Mouse (Mus musculus): Measurements from ENCODE around the gene Ltb4r1. TPM values are rescaled to one million over a fixed set of nuclear protein-coding genes. Genes with fewer than 3 reads are reported as not detected.
A peak's percentile ranks its signal among the peaks of the same experiment; 100 is the strongest.

The Ltb4r1 gene
- total RNA-seq, 2 experiments from 2014 or later: not detected

- no peak for TF ChIP-seq CTCF (conservative IDR thresholded peaks at IDR 0.05)
- DNase-seq (ENCODE audit: low spot score in 2 of 2): no peak
- peak within 1 kb of the TSS; percentile 65 for H3K4me3 ChIP-seq
- H3K27ac ChIP-seq: peak within 1 kb of the TSS; percentile 72
Measured at GRCm38 (mm10) chr14:55761163-55761562, 4.6 kb upstream of the Ltb4r1 start, which contains the start of gene Ltb4r2. Ltb4r2 (plus strand) TSS chr14:55761428.

DNA sequence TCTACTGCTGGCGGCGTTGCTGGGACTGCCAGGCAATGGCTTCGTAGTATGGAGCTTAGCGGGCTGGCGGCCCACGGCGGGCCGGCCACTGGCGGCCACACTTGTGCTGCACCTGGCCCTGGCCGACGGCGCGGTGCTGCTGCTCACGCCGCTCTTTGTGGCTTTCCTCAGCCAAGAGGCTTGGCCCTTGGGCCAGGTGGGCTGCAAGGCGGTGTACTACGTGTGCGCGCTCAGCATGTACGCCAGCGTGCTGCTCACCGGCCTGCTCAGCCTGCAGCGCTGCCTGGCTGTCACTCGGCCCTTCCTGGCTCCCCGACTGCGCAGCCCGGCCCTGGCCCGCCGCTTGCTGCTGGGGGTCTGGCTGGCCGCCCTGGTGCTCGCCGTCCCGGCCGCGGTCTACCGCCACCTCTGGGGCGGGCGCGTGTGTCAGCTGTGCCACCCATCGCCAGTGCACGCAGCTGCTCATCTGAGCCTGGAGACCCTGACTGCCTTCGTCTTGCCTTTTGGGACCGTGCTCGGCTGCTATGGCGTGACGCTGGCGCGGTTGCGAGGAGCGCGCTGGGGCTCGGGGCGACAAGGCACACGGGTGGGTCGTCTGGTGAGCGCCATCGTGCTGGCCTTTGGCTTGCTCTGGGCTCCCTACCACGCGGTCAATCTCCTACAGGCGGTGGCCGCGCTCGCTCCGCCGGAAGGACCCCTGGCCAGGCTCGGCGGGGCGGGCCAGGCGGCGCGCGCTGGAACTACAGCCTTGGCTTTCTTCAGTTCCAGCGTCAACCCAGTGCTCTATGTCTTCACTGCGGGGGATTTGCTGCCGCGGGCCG is 3.6 kb upstream of the Ltb4r1 start:
- peak; percentile 76 for TF ChIP-seq CTCF (conservative IDR thresholded peaks at IDR 0.05)
- Histone ChIP-seq H3K27ac (peak overlapping the region; percentile 72), H3K4me3 (peak overlapping the region; percentile 65)
- DNase-seq (ENCODE audit: low spot score in 2 of 2): peak in 1 of 2 experiments; percentile 24

GRCm38 (mm10) chr14:55763166-55763565 is 2.6 kb upstream of the Ltb4r1 start:
- no peak overlapping the region for H3K4me3 ChIP-seq
- no peak for DNase-seq (ENCODE audit: low spot score in 2 of 2)
- peak overlapping the region; percentile 72; the same call in 1 of the 2 replicates for H3K27ac ChIP-seq
- TF ChIP-seq CTCF (conservative IDR thresholded peaks at IDR 0.05): no peak

- DNase-seq (ENCODE audit: low spot score in 2 of 2): no peak
- H3K27ac ChIP-seq: no peak overlapping the region
- H3K4me3 ChIP-seq: peak overlapping the region; percentile 56
- TF ChIP-seq CTCF (conservative IDR thresholded peaks at IDR 0.05): peak; percentile 72
Measured at GRCm38 (mm10) chr14:55767519-55768414, 2.0 kb downstream of the Ltb4r1 start.

- no peak overlapping the region for H3K27ac ChIP-seq
- no peak for DNase-seq (ENCODE audit: low spot score in 2 of 2)
- no peak overlapping the region for H3K4me3 ChIP-seq
- TF ChIP-seq CTCF (conservative IDR thresholded peaks at IDR 0.05): no peak
Measured at GRCm38 (mm10) chr14:55768555-55768954, 2.8 kb downstream of the Ltb4r1 start.

GRCm38 (mm10) chr14:55769087-55769703 is 3.4 kb downstream of the Ltb4r1 start:
- Histone ChIP-seq H3K4me3 (no peak overlapping the region), H3K27ac (no peak overlapping the region)
- TF ChIP-seq CTCF (conservative IDR thresholded peaks at IDR 0.05): no peak
- no peak for DNase-seq (ENCODE audit: low spot score in 2 of 2)

DNA sequence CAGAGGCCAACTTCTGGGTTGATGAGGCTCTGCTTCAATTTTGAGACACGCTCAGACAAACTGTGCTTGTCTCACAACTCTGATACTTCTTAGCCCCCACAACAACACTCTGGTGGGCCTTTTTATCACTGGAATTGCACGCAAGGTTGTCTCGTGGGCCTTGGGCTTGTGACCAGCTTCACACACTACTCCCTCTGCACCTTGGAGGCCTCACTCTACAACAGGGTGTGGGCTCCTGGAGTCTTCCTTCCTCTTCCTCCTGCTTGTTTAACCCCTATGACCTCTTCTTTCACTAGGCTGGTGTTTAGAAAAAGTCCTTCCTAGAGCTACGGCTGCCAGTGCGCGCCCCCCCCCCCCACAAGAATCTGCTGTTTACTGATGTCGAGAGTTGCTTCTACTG is 10.9 kb downstream of the Ltb4r1 start:
- DNase-seq (ENCODE audit: low spot score in 2 of 2): no peak
- Histone ChIP-seq H3K27ac (no peak overlapping the region), H3K4me3 (no peak overlapping the region)
- no peak for TF ChIP-seq CTCF (conservative IDR thresholded peaks at IDR 0.05)

DNA sequence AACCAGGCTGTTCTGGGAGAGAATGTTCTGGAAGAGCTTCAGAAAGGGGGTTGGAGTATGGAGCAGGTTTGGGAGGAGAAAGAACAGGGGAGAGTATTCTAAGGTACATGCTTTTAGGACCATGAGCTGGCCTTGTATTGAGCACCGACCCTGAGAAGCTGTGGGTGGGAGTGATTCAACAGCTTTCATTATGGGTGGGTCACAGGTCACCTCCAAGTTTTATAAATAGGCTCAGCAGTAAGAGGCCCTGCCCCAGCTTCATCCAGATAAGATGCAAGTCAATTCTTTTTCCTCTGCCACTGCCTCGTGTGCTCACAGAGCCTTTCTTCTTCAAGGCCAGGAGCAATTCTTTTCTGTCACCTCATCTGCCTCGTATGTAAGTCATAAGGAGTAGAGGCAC is 11.4 kb downstream of the Ltb4r1 start:
- H3K4me3 ChIP-seq: no peak overlapping the region
- no peak for DNase-seq (ENCODE audit: low spot score in 2 of 2)
- no peak for TF ChIP-seq CTCF (conservative IDR thresholded peaks at IDR 0.05)
- H3K27ac ChIP-seq: no peak overlapping the region

- TF ChIP-seq CTCF (conservative IDR thresholded peaks at IDR 0.05): no peak
- DNase-seq (ENCODE audit: low spot score in 2 of 2): no peak
Measured at GRCm38 (mm10) chr14:55777806-55778205, 12.0 kb downstream of the Ltb4r1 start.

GRCm38 (mm10) chr14:55778686-55779085 is 12.9 kb downstream of the Ltb4r1 start:
- DNase-seq (ENCODE audit: low spot score in 2 of 2): no peak
- Histone ChIP-seq H3K4me3 (no peak overlapping the region), H3K27ac (no peak overlapping the region)
- TF ChIP-seq CTCF (conservative IDR thresholded peaks at IDR 0.05): no peak

More at GRCm38 (mm10) chr14:55777806-55778205, 12.0 kb downstream of the Ltb4r1 start:
- H3K27ac ChIP-seq: no peak overlapping the region
- no peak overlapping the region for H3K4me3 ChIP-seq

GRCm38 (mm10) chr14:55779656-55780055 is 13.9 kb downstream of the Ltb4r1 start:
- TF ChIP-seq CTCF (conservative IDR thresholded peaks at IDR 0.05): no peak
- H3K27ac ChIP-seq: no peak overlapping the region
- no peak for DNase-seq (ENCODE audit: low spot score in 2 of 2)
- no peak overlapping the region for H3K4me3 ChIP-seq

- DNase-seq (ENCODE audit: low spot score in 2 of 2): no peak
- H3K4me3 ChIP-seq: no peak overlapping the region
- H3K27ac ChIP-seq: no peak overlapping the region
- no peak for TF ChIP-seq CTCF (conservative IDR thresholded peaks at IDR 0.05)
Measured at GRCm38 (mm10) chr14:55780736-55781135, 15.0 kb downstream of the Ltb4r1 start.

- peak; percentile 100 for TF ChIP-seq CTCF (conservative IDR thresholded peaks at IDR 0.05)
- DNase-seq (ENCODE audit: low spot score in 2 of 2): peak; percentile 68 to 73
- H3K4me3 ChIP-seq: no peak overlapping the region
- H3K27ac ChIP-seq: no peak overlapping the region
Measured at GRCm38 (mm10) chr14:55781310-55781709, 15.5 kb downstream of the Ltb4r1 start.

Data from layer of hippocampus, adult 2 months (tissue).